Mouse (Mus musculus) cerebellum, postnatal 14 days (tissue): ENCODE results near the gene Chek1.

Experiments used
- DNase-seq, 2 experiments: peaks; one replicate each; pipeline ENCODE4 v3.0.0; 2021; ENCODE audit warnings: mixed read lengths in 2 of 2

The Chek1 gene

DNA sequence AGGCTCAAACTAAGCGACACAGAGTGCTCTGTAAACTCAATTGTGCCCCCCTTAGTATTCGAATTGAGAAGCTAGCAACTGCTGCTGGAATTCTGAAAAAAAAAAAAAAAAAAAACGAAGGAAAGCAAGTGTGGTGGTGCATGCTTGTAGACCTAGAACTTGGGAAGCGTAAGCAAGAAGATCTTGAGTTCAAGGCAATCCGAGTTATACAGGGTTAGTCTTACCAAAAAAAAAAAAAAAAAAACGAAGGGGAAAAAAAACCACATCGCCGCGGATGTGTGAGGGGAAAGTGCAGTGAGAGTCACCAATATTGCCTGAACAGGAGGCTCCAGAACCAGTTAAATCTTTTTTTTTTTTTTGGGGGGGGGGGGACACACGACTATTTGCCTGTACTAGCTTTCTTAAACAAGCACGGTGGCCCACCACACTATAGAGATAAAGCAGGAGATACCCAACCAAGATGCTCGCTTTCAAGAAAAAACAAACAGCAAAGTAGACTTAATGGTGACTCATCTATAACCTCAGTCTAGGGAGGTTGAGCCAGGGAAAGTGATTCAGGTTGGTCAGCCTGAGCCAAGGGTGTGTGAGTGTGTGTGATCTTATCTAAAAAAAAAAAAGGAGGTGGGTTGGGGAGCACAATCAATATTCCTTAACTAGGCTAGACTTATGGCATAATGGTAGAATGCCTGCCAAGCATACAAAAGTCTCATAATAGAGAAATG is at the start of gene Chek1:
Chek1 (minus strand) TSS at position 32 of the 722 bp plus-strand sequence.
- DNase-seq = peak in 1 of 2 experiments; percentile 6

DNA sequence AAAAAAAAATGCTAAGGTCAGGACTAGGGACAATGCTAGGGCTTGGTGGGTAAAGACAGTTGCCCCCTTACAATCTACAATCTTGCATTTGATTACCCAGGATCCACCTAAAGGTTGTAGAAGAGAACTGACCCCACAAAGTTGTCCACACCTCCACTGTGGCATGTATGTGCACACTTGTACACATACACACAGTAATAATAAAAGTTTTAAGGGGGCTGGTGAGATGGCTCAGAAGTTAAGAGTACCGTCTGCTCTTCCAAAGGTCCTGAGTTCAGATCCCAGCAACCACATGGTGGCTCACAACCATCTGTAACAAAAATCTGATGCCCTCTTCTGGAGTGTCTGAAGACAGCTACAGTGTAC is 42.2 kb upstream of the Chek1 start:
- DNase-seq = peak in 1 of 2 experiments; percentile 4

DNA sequence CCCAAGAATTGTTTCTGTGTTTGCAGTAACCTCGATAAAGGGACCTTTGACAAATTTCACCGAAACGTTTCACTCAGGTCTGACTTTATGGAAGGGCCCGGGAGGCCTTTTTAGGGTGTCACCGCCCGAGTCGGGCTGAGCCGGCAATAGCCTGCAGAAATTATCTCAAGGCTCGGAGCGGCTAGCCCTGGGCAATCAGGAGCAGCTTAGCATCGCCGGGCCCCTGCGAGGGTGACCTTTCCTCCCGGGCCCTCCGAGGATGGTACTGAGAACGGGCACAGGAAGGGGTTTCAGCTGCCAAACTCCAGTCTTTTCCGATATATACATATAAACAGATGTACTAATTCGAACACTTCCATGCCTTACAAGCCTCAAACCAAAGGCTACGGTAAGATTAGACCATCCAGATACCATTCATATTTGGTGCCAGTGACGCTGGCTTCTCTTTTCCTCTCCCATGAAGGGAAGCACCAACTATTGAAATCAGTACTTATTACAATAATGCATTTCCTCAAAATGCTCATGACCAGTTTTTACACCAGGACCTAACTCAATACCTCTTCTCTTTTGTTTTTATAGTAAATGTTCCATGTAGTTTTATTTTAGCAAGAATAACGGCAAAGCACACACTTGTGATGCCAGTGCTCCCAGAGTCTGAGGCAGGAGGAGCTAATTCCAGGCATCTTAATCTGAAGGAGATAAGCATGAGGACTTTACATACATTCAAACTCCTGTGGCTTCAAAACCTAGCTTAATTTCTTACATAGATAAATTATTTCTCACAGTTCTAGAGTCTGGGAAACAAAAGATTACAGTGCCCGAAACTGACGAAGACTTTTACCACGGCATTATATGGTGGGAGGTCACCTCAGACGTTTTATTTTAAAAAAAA is 41.5 kb upstream of the Chek1 start:
- peak in 1 of 2 experiments; percentile 64 for DNase-seq

DNA sequence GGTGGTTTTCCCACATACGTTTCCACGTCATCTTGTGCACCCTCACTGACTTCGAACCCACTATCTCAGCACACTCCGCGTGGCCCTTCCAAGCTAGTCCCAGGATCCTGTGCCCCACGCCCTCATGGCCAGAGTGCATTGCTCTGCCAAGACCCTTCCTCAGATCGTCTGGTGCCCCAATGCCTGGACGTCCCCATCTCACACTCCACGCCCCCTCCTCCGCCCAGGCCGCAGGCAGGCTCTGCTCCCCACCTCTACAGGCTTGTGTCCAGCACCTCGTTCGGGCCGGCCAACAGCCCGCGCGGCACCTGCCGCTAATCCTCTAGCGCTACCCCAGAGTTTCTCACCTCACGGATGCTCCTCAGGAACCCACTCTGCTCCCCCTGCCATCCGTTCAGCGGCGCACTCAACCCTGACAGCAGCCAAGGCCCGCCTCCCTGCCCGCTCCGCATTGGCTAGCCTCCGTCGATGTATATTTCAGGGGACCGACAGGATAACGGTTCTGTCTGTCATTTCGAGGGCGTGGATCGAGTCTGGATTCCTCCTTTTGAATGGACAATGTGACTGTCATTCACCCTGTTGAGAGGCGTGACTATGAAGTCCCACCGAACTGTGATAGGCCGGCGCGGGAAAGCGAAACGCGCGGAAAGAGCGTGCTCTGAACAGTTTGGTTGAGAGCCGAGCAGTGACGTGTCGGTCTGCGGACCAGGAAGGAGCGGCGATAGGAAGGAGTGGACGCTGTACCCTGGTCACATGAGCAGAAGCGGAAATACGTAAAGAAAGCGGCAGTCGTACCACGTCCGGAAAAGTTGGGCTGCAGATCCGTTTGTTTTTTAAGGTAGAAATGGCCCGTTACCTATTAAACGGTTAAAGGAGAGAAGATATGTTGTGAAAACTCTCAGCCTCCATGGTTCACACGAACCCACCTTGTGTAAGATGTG is 40.6 kb upstream of the Chek1 start, which contains the start of gene Stt3a:
Stt3a (minus strand) TSS at position 477 of the 941 bp plus-strand sequence.
- peak; percentile 100 for DNase-seq

DNA sequence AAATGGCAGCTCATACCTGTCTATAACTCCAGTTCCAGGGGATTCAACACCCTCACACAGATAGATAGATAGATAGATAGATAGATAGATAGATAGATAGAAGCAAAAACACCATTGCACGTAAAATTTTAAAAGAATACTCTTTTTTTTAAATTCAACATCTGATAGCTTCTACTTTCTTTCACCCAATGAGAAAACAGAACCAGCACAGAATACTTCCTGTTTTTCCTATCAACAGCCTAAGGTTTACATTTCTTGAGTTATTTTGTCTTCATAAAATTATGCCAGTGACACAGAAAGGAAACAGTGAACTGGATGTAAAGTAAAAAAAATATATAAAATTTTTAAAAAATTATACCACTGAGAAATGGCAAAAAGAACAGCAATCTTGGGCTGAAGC is 37.5 kb upstream of the Chek1 start:
- no peak for DNase-seq

DNA sequence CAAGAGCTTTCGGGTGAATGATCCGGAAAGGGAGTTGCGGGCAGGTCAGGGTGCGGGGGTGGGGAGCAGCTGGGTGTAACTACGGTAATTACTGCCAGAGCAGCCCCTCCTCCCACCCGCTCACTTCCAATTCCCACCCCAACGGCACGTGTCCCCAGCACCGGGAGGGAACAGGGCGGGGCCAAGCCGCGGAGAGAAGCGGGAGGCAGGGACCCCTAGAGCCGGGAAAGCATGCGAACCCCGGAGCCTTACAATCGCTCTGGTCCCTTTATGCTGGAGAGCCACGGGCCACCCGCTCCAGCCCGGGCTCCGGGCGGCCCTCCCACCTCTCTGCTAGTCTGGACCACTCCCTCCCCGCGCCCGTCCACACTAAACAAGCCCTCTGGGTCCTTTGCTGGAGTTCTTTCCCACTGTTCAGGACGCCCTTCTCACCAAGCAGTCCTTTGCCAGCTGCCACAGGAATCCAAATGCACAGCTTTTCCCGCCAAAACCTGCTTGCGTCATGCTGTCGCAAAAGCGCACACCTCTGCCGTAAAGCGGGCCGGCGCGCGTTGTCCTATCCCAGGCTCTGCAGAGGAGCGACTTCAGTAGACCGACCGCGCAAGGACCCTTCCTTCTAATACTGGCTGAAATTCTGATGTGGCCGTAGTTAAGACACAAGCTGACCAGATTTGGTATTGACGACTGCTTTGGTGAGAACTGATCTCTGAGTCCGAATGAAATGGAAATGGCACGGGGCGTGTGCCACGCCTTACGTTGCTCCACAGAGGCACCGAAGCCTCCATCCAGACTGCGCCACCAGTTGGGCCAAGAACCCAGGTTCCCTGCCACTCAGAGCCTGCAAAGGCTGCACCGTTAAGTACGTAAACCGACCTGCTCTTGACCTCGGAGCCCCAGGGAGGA is 483 bp downstream of the Chek1 start:
- peak; percentile 92 to 94 for DNase-seq

DNA sequence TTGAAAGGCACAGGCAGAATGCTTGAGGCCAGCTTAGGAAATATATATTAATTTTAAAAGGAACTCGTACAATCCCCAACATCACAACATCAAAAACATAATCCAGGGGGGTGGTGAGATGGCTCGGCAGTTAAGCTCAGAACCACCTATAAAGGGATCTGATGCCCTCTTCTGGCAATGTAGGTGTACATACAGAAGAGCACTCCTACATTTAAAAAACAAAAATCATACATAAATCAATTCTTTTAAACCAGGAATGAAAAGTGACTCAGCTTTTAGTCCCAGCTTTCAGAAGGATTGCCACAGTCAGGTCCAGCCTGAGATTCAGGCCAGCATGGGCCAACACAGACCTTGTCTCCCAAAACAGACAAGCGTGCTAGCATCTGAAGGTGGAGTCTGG is 10.2 kb downstream of the Chek1 start:
- peak in 1 of 2 experiments; percentile 1 for DNase-seq

DNA sequence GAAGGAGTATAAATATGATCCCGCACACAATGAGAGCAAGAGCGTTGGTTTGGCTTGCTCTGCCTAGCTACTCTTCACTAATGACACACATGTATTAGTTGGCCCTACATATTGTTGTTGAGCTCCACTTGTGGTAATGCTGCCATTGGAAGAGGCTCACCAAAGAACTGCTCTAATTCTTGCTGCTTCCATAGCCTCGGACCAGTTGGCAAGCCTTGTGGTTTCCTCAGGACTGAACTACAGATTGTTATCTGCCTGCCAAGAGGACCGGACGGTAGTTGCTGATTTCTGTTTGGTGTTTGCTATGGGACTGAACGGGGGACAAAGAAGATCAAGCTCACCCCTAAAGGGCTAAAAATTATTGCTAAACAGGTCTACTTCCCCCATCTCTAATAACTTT is 19.6 kb downstream of the Chek1 start:
- no peak for DNase-seq

DNA sequence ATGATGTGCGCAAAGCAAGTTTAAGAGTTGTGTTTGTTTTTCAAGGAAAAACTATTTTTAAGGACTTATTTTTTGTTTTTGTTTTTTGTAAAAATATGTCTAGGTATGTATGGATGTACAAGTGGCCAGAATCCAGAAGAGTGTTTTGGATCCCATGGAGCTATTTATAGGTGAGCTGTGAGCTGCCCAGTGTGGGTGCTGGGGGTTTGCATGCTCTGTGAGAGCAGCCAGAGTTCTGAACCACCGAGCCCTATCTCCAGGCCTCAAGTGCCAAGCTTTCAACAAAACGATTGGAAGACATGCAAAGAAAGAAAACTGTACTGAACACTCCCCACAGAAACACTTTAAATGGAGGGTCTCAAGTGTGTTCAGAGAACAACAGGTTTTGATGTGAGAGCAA is 20.9 kb downstream of the Chek1 start:
- no peak for DNase-seq

DNA sequence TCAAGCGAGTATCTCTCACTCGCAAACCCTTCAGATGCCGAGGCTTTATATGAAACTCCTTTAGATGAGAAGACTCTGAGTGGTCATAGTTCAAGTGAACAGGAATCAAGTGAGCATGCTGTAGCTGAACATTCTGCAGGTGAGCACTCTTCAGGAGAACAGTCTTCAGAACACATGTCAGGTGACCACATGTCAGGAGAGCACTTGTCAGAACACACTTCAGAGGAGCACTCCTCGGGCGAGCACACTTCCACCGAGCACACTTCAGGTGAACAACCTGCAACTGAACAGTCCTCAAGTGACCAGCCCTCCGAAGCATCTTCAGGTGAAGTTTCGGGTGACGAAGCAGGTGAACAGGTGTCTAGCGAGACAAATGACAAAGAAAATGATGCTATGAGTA is 32.6 kb downstream of the Chek1 start:
- no peak for DNase-seq

DNA sequence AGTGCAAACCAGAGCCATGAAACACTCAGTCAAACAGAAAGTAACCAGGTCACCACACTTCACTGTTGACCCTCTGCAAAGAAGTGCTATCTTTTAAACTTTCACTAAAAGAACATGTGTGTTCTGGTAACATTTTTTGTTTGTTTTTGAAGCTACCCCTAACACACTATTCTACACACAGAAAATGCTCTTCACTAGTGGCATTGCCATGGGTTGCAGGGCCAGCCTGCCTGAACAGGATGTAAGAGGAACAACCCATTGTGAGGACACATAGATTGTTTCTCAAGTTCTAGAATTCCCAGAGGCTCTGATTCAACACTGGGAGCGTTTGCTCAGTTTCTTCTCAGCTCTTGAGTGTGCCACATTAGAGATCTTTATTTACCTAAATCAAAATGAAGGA is 33.9 kb downstream of the Chek1 start, which contains the start of gene Acrv1:
Acrv1 (plus strand) TSS at position 301 of the 400 bp plus-strand sequence.
- DNase-seq = no peak

DNA sequence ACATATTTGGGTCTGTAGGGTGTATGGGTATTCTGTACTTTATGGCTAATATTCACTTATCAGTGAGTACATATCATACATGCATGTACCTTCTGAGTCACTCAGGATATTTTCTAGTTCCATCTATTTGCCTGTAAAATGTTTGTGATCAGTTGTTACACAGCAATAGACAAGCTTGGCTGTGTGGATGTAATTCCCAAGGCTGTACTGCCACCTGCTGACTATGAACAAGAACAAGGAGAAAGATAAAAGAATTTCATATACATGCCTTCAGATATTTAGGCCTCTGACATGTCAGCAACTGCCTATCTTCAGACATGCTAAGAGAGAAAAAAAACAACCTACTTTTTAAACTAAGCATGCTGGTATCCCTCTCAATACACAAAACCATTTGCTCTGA is 39.5 kb downstream of the Chek1 start:
- peak in 1 of 2 experiments; percentile 2 for DNase-seq

DNA sequence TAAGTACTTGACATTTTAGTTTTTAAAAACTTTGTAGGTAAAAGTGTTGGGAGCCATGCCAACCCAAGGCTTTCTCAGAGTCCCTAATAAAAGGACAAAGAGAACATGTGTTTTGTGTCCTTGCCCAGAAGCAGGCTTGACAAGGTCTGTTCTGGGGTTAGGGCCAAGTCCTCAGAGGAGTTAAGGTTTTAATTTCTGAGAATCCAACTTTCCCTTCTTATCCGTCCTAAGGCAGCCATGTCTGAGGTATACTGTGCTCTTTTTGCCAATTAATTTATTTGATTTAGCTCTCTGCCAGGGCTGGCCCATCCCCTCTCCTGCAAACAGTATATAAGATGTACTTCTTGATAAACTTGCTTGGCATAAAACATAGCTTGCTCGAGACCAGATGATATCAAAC is 45.4 kb downstream of the Chek1 start:
- DNase-seq = no peak
